Mouse (Mus musculus): ENCODE results near the gene Rassf7.

- no peak for TF ChIP-seq EP300 (IDR thresholded peaks at IDR 0.05; ENCODE audit: low read depth)
- TF ChIP-seq CTCF (IDR thresholded peaks at IDR 0.05; ENCODE audit: low read depth), result no peak
Measured at GRCm38 (mm10) chr7:141217343-141218013, 1.8 kb downstream of the Rassf7 start.
